Mouse (Mus musculus) stomach, postnatal 0 days (tissue): Measurements from ENCODE around the gene Aldoc. TPM values are rescaled to one million over a fixed set of nuclear protein-coding genes. Genes with fewer than 3 reads are reported as not detected.

Source experiments
- ATAC-seq: fragments of 200-750 bp; cut with Nextera tagmentation; 2 replicates; pipeline ENCODE4 v1.8.0; 2017; ENCODE audit not compliant: low FRiP score, low TSS enrichment
- DNase-seq: peaks from one replicate; pipeline ENCODE4 v3.0.0-alpha.2; 2016; ENCODE audit warnings: low spot score
- H3K27ac ChIP-seq: fragments of 300-500 bp; sonication (generic); replicated peaks from 2 replicates; pipeline ENCODE4 v1.5.1; 2014; ENCODE audit warnings: mild to moderate bottlenecking, control low read depth
- H3K27me3 ChIP-seq: fragments of 300-500 bp; sonication (generic); 2 replicates; pipeline ENCODE4 v1.6.1; 2014; ENCODE audit warnings: low read length; ENCODE audit not compliant: control insufficient read depth, insufficient read depth
- H3K36me3 ChIP-seq: fragments of 300-500 bp; sonication (generic); 2 replicates; pipeline ENCODE4 v1.6.1; 2014; ENCODE audit warnings: low read length, mixed read lengths; ENCODE audit not compliant: control insufficient read depth, insufficient read depth
- H3K4me1 ChIP-seq: fragments of 300-500 bp; sonication (generic); replicated peaks from 2 replicates; pipeline ENCODE4 v1.6.1; 2014; ENCODE audit warnings: antibody characterized with exemption; ENCODE audit not compliant: control insufficient read depth, insufficient read depth
- H3K4me2 ChIP-seq: fragments of 300-500 bp; sonication (generic); replicated peaks from 2 replicates; pipeline ENCODE4 v1.6.1; 2014; ENCODE audit warnings: low read depth, mild to moderate bottlenecking, control low read depth, moderate library complexity
- H3K4me3 ChIP-seq: fragments of 300-500 bp; sonication (generic); 2 replicates; pipeline ENCODE4 v1.5.1; 2014; ENCODE audit warnings: low read depth, low read length, control low read depth
- H3K9ac ChIP-seq: fragments of 300-500 bp; sonication (generic); 2 replicates; pipeline ENCODE4 v1.6.1; 2014; ENCODE audit warnings: mild to moderate bottlenecking, low read length, control low read depth, mixed read lengths
- H3K9me3 ChIP-seq: fragments of 300-500 bp; sonication (generic); 2 replicates; pipeline ENCODE4 v1.6.1; 2016; ENCODE audit warnings: low read length; ENCODE audit not compliant: control insufficient read depth
- CTCF ChIP-seq: IDR thresholded peaks from 2 replicates; pipeline ENCODE4 v1.5.1; 2016; ENCODE audit warnings: antibody characterized with exemption, low read depth, mild to moderate bottlenecking, moderate library complexity
- EP300 ChIP-seq: optimal IDR thresholded peaks from 2 replicates; pipeline ENCODE3; 2016; ENCODE audit warnings: antibody characterized with exemption
- WGBS: fragments of 180-500 bp; shearing (Covaris S2); extraction: QIAGEN DNeasy Blood & Tissue Kit; methylation state at CpG from one replicate; pipeline ENCODE4 v1.1.7; 2014; 5-methylcytosine and 5-hydroxymethylcytosine counted together
- polyA plus RNA-seq: library from polyadenylated mRNA; unstranded; fragments of >200 nt; fragmentation: Nextera tagmentation; extraction: Ambion mirVana; gene quantifications from 2 replicates; pipeline ENCODE4 v1.2.1, GENCODE M21; 2015

The Aldoc gene
- polyA plus RNA-seq, 1 experiment from 2014 or later = 15.0 TPM

- ATAC-seq (peak; percentile 96), DNase-seq (peak; percentile 98)
- Histone ChIP-seq H3K9ac (peak within 1 kb of the TSS; percentile 86), H3K4me1 (peaks cover 5% of the 10 kb centered on the region; the same call in 1 of the 2 replicates), H3K27ac (peak within 1 kb of the TSS; percentile 56; the same call in 1 of the 2 replicates), H3K9me3 (no peaks in the 10 kb centered on the region), H3K36me3 (no peaks in the 10 kb centered on the region), H3K27me3 (no peaks in the 10 kb centered on the region), H3K4me2 (peak within 1 kb of the TSS; percentile 97), H3K4me3 (peak within 1 kb of the TSS; percentile 87)
- TF ChIP-seq EP300 (no peak), CTCF (peak; percentile 44)
- WGBS = 10% methylated on average over 37 of the region's 37 CpGs
Observed at GRCm38 (mm10) chr11:78327634-78328511, 5.1 kb downstream of the Aldoc start, which contains the start of gene Pigs. TSS of gene Pigs (plus strand) at chr11:78328415.

GRCm38 (mm10) chr11:78328512-78329056, 5.8 kb downstream of the Aldoc start:
- H3K4me1 ChIP-seq = peaks cover 5% of the 10 kb centered on the region; the same call in 1 of the 2 replicates
- H3K4me3 ChIP-seq = peak overlapping the region; percentile 87
- 0 out of 2 replicates have a peak, but pooled peaks cover under 1% of the 10 kb centered on the region for H3K36me3 ChIP-seq
- WGBS = under 1% methylated on average over 39 of the region's 41 CpGs
- DNase-seq (no peak), ATAC-seq (peak; percentile 60)
- H3K4me2 ChIP-seq = peak overlapping the region; percentile 97
- no peak overlapping the region for H3K27ac ChIP-seq
- H3K9me3 ChIP-seq = no peaks in the 10 kb centered on the region
- H3K27me3 ChIP-seq = no peaks in the 10 kb centered on the region
- TF ChIP-seq CTCF (no peak), EP300 (no peak)
- H3K9ac ChIP-seq = peak overlapping the region; percentile 86

GRCm38 (mm10) chr11:78332676-78333075, 9.9 kb downstream of the Aldoc start:
- H3K9ac ChIP-seq = no peak overlapping the region
- H3K36me3 ChIP-seq = peaks cover 4% of the 10 kb centered on the region
- peaks cover 5% of the 10 kb centered on the region; the same call in 1 of the 2 replicates for H3K4me1 ChIP-seq
- no peaks in the 10 kb centered on the region for H3K9me3 ChIP-seq
- TF ChIP-seq CTCF = no peak
- TF ChIP-seq EP300 = no peak
- no peak overlapping the region for H3K27ac ChIP-seq
- H3K4me3 ChIP-seq = no peak overlapping the region
- no peak overlapping the region for H3K4me2 ChIP-seq
- H3K27me3 ChIP-seq = no peaks in the 10 kb centered on the region
- 96% methylated on average over 12 of the region's 12 CpGs for WGBS
- ATAC-seq = no peak
- DNase-seq = no peak

GRCm38 (mm10) chr11:78333992-78334391, 11.2 kb downstream of the Aldoc start:
- H3K4me1 ChIP-seq = peaks cover 2% of the 10 kb centered on the region; the same call in 1 of the 2 replicates
- DNase-seq = no peak
- H3K27me3 ChIP-seq = no peaks in the 10 kb centered on the region
- no peak overlapping the region for H3K4me2 ChIP-seq
- TF ChIP-seq EP300 (no peak), CTCF (no peak)
- peaks cover 4% of the 10 kb centered on the region for H3K36me3 ChIP-seq
- ATAC-seq = no peak
- H3K4me3 ChIP-seq = no peak overlapping the region
- WGBS = 88% methylated on average over 5 of the region's 5 CpGs
- no peaks in the 10 kb centered on the region for H3K9me3 ChIP-seq
- no peak overlapping the region for H3K27ac ChIP-seq
- H3K9ac ChIP-seq = no peak overlapping the region

GRCm38 (mm10) chr11:78337040-78337439, 14.3 kb downstream of the Aldoc start:
- Histone ChIP-seq H3K27ac (no peak overlapping the region), H3K9ac (no peak overlapping the region), H3K4me3 (no peak overlapping the region), H3K36me3 (peaks cover 9% of the 10 kb centered on the region), H3K4me1 (no peaks in the 10 kb centered on the region), H3K27me3 (no peaks in the 10 kb centered on the region), H3K9me3 (no peaks in the 10 kb centered on the region), H3K4me2 (no peak overlapping the region)
- no peak for TF ChIP-seq CTCF
- no peak for TF ChIP-seq EP300
- ATAC-seq (no peak), DNase-seq (no peak)
- 95% methylated on average over 8 of the region's 8 CpGs for WGBS
